Mouse (Mus musculus): ENCODE measurements around the gene Chic1. TPM values are rescaled to one million over a fixed set of nuclear protein-coding genes. Genes with fewer than 3 reads are reported as not detected.

The Chic1 gene
- total RNA-seq, 2 experiments from 2014 or later: 7.5 to 9.2 TPM

DNA sequence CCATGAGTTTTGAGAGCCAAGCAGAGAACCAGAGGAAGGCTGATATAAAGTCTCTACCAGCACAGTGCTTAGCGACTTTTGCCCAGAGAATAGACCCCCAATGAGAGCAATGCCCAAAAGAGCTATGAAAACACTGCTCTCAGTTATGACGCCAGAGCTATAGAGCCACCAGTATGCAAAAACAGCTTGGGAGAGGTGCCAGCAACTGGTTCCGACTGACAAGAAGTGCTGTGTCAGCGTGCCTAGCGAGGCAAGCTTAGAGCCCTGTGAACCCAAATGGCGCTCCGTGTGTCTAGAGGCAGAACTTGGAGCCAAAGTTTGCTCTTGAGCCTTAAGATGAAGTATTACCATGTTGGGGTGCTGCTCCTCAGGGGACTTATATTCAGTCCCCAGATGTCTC, 71.4 kb downstream of the Chic1 start:
- DNase-seq: peak; percentile 0
- intact Hi-C loops (cut with DNase I): no loop called here

GRCm38 (mm10) chrX:103432293-103432692, 76.0 kb downstream of the Chic1 start:
- intact Hi-C loops (cut with DNase I): no loop called here
- no peak for DNase-seq

DNA sequence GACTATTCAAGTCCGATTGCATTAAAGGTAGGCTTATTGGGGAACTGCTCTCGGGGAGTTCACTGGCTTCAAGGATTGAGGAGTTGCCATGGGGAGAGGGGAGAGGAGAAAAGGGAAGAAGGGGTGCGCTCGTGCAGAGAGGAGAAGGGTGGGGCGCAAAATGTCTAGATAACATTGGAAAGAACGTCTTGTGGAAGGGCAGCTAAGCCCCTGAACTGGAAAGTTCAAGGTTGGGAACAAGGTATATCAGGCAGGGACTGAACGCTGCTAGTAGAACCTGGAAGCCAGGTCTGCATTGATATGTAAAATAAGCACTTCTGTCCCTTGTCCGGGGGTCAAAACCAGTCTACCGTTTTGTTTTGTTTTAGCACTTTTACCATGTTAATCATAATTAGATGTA, 81.7 kb downstream of the Chic1 start:
- DNase-seq: no peak
- intact Hi-C loops (cut with DNase I): no loop called here

- intact Hi-C loops (cut with DNase I): loop anchor here (5.0 kb wide), 2 partner anchors 179 to 249 kb away; no protein-coding TSS in a partner anchor
- no peak for DNase-seq
These were observed 84.5 kb downstream of the Chic1 start for GRCm38 (mm10) chrX:103440803-103441202.

- no peak for DNase-seq
- intact Hi-C loops (cut with DNase I): loop anchor here (5.0 kb wide), 2 partner anchors 181 to 251 kb away; no protein-coding TSS in a partner anchor
These were observed 87.5 kb downstream of the Chic1 start for GRCm38 (mm10) chrX:103443755-103444154.

Other genes starting within 250 kb of the Chic1 start
- 10 to 100 TPM; 45.5 to 49.3 TPM for gene Nap1l2, start 169.8 kb upstream of the Chic1 start, total RNA-seq (2021)
- not detected for gene Cdx4, start 35.1 kb upstream of the Chic1 start, total RNA-seq (2021)
- gene Tsx, start 58.0 kb downstream of the Chic1 start, total RNA-seq (2021): under 1 TPM in 1 of 2 experiments, not detected in 1; 0.60 TPM
- not detected for gene Gm26992, start 65.5 kb downstream of the Chic1 start, total RNA-seq (2021)